Mouse (Mus musculus) retina, postnatal 1 day (tissue): ENCODE results near the gene Rab11fip5.

Source experiments
- DNase-seq: peaks from one replicate; pipeline ENCODE4 v3.0.0-alpha.2; 2012

The Rab11fip5 gene

GRCm38 (mm10) chr6:85306375-85306774 lies 68.1 kb downstream of the Rab11fip5 start:
- DNase-seq, result no peak

- no peak for DNase-seq
These were observed 68.6 kb downstream of the Rab11fip5 start for GRCm38 (mm10) chr6:85305826-85306225.

GRCm38 (mm10) chr6:85304966-85305365 lies 69.5 kb downstream of the Rab11fip5 start:
- DNase-seq, result no peak

- DNase-seq, result peak; percentile 10
These were observed 71.9 kb downstream of the Rab11fip5 start for GRCm38 (mm10) chr6:85302326-85303055.

GRCm38 (mm10) chr6:85295384-85296167 lies 78.9 kb downstream of the Rab11fip5 start:
- peak; percentile 26 for DNase-seq

- no peak for DNase-seq
These were observed 80.4 kb downstream of the Rab11fip5 start for GRCm38 (mm10) chr6:85294004-85294379.

- DNase-seq, result peak; percentile 17
These were observed 81.0 kb downstream of the Rab11fip5 start for GRCm38 (mm10) chr6:85293255-85294003.

- DNase-seq, result no peak
These were observed 83.3 kb downstream of the Rab11fip5 start for GRCm38 (mm10) chr6:85290869-85291824.

GRCm38 (mm10) chr6:85288193-85288857 lies 86.1 kb downstream of the Rab11fip5 start:
- DNase-seq, result no peak

- no peak for DNase-seq
These were observed 88.0 kb downstream of the Rab11fip5 start for GRCm38 (mm10) chr6:85286283-85287047.
